Mouse (Mus musculus): ENCODE measurements around the gene Sox5. TPM values are rescaled to one million over a fixed set of nuclear protein-coding genes. Genes with fewer than 3 reads are reported as not detected.
A peak's percentile ranks its signal among the peaks of the same experiment; 100 is the strongest.

Gene Sox5
- total RNA-seq, 2 experiments from 2014 or later: 2.6 to 2.9 TPM

- DNase-seq: no peak
Observed at GRCm38 (mm10) chr6:144579301-144579700, 202.5 kb downstream of the Sox5 start.

- peak in 1 of 2 experiments; percentile 4 for DNase-seq
Observed at GRCm38 (mm10) chr6:144570850-144571249, 210.9 kb downstream of the Sox5 start.

- DNase-seq: no peak
Observed at GRCm38 (mm10) chr6:144565827-144566226, 215.9 kb downstream of the Sox5 start.

GRCm38 (mm10) chr6:144561718-144562117 lies 220.1 kb downstream of the Sox5 start:
- no peak for DNase-seq

- no peak for DNase-seq
Observed at GRCm38 (mm10) chr6:144560211-144560610, 221.6 kb downstream of the Sox5 start.

GRCm38 (mm10) chr6:144553476-144553875 lies 228.3 kb downstream of the Sox5 start:
- no peak for DNase-seq

- DNase-seq: no peak
Observed at GRCm38 (mm10) chr6:144548991-144549390, 232.8 kb downstream of the Sox5 start.

GRCm38 (mm10) chr6:144547141-144547540 lies 234.6 kb downstream of the Sox5 start:
- DNase-seq: no peak

GRCm38 (mm10) chr6:144545549-144545948 lies 236.2 kb downstream of the Sox5 start:
- no peak for DNase-seq

GRCm38 (mm10) chr6:144541316-144541715 lies 240.5 kb downstream of the Sox5 start:
- no peak for DNase-seq

GRCm38 (mm10) chr6:144539439-144540192 lies 242.2 kb downstream of the Sox5 start:
- no peak for DNase-seq

- no peak for DNase-seq
Observed at GRCm38 (mm10) chr6:144523479-144523878, 258.3 kb downstream of the Sox5 start.

GRCm38 (mm10) chr6:144518811-144519210 lies 263.0 kb downstream of the Sox5 start:
- DNase-seq: no peak

GRCm38 (mm10) chr6:144515905-144516304 lies 265.9 kb downstream of the Sox5 start:
- no peak for DNase-seq

GRCm38 (mm10) chr6:144513761-144514160 lies 268.0 kb downstream of the Sox5 start:
- peak; percentile 20 to 30 for DNase-seq

GRCm38 (mm10) chr6:144511925-144512324 lies 269.9 kb downstream of the Sox5 start:
- DNase-seq: no peak

GRCm38 (mm10) chr6:144510147-144510546 lies 271.6 kb downstream of the Sox5 start:
- DNase-seq: peak; percentile 11 to 16

- no peak for DNase-seq
Observed at GRCm38 (mm10) chr6:144504197-144504551, 277.6 kb downstream of the Sox5 start.

GRCm38 (mm10) chr6:144503399-144504196 lies 278.2 kb downstream of the Sox5 start:
- DNase-seq: no peak

GRCm38 (mm10) chr6:144501439-144501838 lies 280.3 kb downstream of the Sox5 start:
- DNase-seq: no peak

GRCm38 (mm10) chr6:144498177-144498576 lies 283.6 kb downstream of the Sox5 start:
- DNase-seq: no peak

- DNase-seq: no peak
Observed at GRCm38 (mm10) chr6:144491761-144492415, 289.9 kb downstream of the Sox5 start.

GRCm38 (mm10) chr6:144490896-144491295 lies 290.9 kb downstream of the Sox5 start:
- no peak for DNase-seq
